Mouse (Mus musculus): Measurements from ENCODE around the gene Dscam. TPM values are rescaled to one million over a fixed set of nuclear protein-coding genes. Genes with fewer than 3 reads are reported as not detected.

Gene Dscam
- total RNA-seq, 1 experiment from 2014 or later = 0.18 TPM

GRCm38 (mm10) chr16:96541056-96541455, 629.5 kb downstream of the Dscam start:
- no peak for DNase-seq

Other genes with a start within 250 kb of the Dscam start
- 7.5 and 14.7 TPM in 2 replicates for gene Bace2, start 186.0 kb upstream of the Dscam start, total RNA-seq (2021)

Measured in adrenal gland, postnatal 25 days (tissue).